Mouse (Mus musculus) liver, adult 2 months (tissue): ENCODE measurements at regions not wholly inside any gene's neighbourhood (a gene's known extent, or its start where the extent isn't known, plus 50 kb on each side); places are given as distances from the start of the nearest gene placed in this dataset.

Source experiments
- CTCF ChIP-seq: fragments of 200-500 bp; IDR thresholded peaks from 2 replicates; pipeline ENCODE4 v1.5.1; 2011; ENCODE audit warnings: low read depth, low read length, control low read depth
- POLR2A ChIP-seq: fragments of 200-500 bp; IDR thresholded peaks from 2 replicates; pipeline ENCODE4 v1.6.1; 2011; ENCODE audit warnings: low read length, control low read depth; ENCODE audit not compliant: insufficient read depth; ENCODE audit errors: extremely low read depth

GRCm38 (mm10) chr1:43342848-43343247, 101.5 kb upstream of the Nck2 start:
- TF ChIP-seq POLR2A (no peak), CTCF (no peak)
